Mouse (Mus musculus) intestine, embryonic 16.5 days (tissue): ENCODE results near the gene Lrrn4. TPM values are rescaled to one million over a fixed set of nuclear protein-coding genes. Genes with fewer than 3 reads are reported as not detected.

ENCODE experiments used
- polyA plus RNA-seq: library from polyadenylated mRNA; unstranded; fragments of >200 nt; fragmentation: Nextera tagmentation; extraction: Ambion mirVana; gene quantifications from 2 replicates; pipeline ENCODE4 v1.2.1, GENCODE M21; 2015

Gene Lrrn4
- polyA plus RNA-seq, 1 experiment from 2014 or later, result 7.9 TPM

Other genes with a start within 250 kb of the Lrrn4 start
- 13.7 and 15.2 TPM in 2 replicates for gene Shld1, start 194.0 kb downstream of the Lrrn4 start, polyA plus RNA-seq
- gene Chgb, start 99.6 kb downstream of the Lrrn4 start, polyA plus RNA-seq, result 57.2 and 60.0 TPM in 2 replicates
- gene Trmt6, start 64.8 kb downstream of the Lrrn4 start, polyA plus RNA-seq, result 23.2 and 25.2 TPM in 2 replicates
- gene Mcm8, start 64.8 kb downstream of the Lrrn4 start, polyA plus RNA-seq, result 10.5 and 10.6 TPM in 2 replicates
- 8.6 and 10.1 TPM in 2 replicates for gene Crls1, start 34.2 kb downstream of the Lrrn4 start, polyA plus RNA-seq
- gene Fermt1, start 65.0 kb upstream of the Lrrn4 start, polyA plus RNA-seq, result 52.0 and 53.2 TPM in 2 replicates